Mouse (Mus musculus): ENCODE results near the gene Itga7. TPM values are rescaled to one million over a fixed set of nuclear protein-coding genes. Genes with fewer than 3 reads are reported as not detected.

Gene Itga7
- polyA plus RNA-seq (2015; fragmentation: Nextera tagmentation; extraction: Ambion mirVana): 7.9 and 12.4 TPM in 2 replicates

DNA sequence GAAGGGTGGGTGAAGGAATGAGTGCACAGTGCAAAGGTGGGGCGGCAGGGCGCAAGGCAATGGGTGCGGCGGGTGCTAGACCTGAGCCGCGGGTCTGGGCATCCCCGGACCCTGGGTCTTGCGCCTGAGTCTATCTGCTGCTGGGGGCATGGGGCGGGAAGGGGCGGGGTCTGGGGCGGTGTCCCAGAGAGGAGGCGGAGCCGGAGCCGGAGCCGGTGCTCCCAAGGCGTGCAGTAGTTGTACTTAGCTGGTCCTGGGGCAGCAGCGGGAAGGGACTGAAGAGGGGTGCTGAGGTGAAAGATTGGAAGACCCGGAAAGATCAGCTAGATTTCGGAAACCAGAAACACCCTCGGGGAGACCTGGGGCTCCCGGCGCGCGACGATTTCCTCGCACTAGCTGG, at the start of gene Itga7:
TSS of gene Itga7 (plus strand) at position 245 of the 400 bp plus-strand sequence.
- Histone ChIP-seq H3K9me3 (replicated peaks; ENCODE audit: control insufficient read depth, low read length) (no peaks in the 10 kb centered on the region), H3K27ac (ENCODE audit: low read length) (no peak within 1 kb of the TSS), H3K9ac (ENCODE audit: low read length) (peak within 1 kb of the TSS; percentile 49), H3K4me1 (ENCODE audit: control insufficient read depth, insufficient read depth, low read length) (no peaks in the 10 kb centered on the region; the same call in 1 of the 2 replicates), H3K36me3 (ENCODE audit: control insufficient read depth, insufficient read depth, low read length) (no peaks in the 10 kb centered on the region), H3K4me2 (ENCODE audit: low read depth, low read length) (peak within 1 kb of the TSS; percentile 73), H3K27me3 (ENCODE audit: control insufficient read depth, insufficient read depth, low read length) (peaks cover 48% of the 10 kb centered on the region), H3K4me3 (replicated peaks; ENCODE audit: low read length) (peak within 1 kb of the TSS; percentile 48)
- peak; percentile 72 for ATAC-seq (ENCODE audit: insufficient read depth, low FRiP score)
- WGBS: under 1% methylated on average over 26 of the region's 26 CpGs

DNA sequence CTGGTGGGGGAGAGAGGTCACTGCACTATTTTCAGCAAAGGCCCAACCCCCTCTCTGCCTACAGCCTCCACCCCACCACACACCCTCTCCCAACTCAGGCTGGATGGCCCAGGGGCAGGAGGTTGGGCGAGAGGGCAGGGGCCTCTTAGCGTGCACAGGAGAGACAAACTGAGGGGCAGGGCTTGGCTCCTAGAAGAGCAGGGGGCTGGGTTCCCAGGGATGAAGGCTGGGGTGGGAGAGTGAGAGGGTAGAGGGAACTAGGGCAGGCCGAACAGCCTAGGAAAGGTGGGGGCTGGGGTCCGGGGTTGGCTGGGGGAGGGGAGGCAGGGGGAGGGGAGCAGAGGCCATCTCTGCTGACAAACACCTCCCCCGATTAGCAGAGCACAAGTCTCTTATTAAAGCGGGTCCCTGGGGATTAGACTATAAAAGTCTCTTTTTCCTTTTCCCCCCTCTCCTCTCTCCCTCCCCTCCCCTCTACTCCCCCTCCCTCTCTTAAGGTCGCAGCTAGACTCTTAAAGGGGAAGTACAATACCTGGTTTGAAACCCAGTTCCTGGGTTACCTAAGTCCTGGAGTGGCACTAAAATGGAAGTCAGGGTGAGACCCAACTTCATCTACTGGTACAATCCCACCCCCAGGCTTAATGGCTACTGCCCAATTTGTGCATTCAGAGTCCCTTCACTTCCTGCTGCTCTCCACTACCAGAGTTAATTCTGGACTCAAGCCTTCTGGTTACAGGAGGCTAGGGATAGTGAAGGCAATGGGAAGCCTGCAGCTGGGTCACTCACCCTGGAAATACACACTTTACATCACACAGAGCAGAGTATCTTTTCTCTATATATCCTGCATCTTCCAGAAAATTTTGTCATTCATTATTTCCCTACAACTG, 44.4 kb upstream of the Itga7 start:
- Histone ChIP-seq H3K4me3 (replicated peaks; ENCODE audit: low read length) (peak overlapping the region; percentile 30), H3K4me1 (ENCODE audit: control insufficient read depth, insufficient read depth, low read length) (peaks cover 20% of the 10 kb centered on the region), H3K9me3 (replicated peaks; ENCODE audit: control insufficient read depth, low read length) (no peaks in the 10 kb centered on the region), H3K36me3 (ENCODE audit: control insufficient read depth, insufficient read depth, low read length) (no peaks in the 10 kb centered on the region), H3K9ac (ENCODE audit: low read length) (peak overlapping the region; percentile 56), H3K4me2 (ENCODE audit: low read depth, low read length) (peak overlapping the region; percentile 89), H3K27me3 (ENCODE audit: control insufficient read depth, insufficient read depth, low read length) (no peaks in the 10 kb centered on the region), H3K27ac (ENCODE audit: low read length) (peak overlapping the region; percentile 19)
- ATAC-seq (ENCODE audit: insufficient read depth, low FRiP score): peak; percentile 31; the same call in 1 of the 2 replicates
- under 1% methylated on average over 7 of the region's 7 CpGs for WGBS

DNA sequence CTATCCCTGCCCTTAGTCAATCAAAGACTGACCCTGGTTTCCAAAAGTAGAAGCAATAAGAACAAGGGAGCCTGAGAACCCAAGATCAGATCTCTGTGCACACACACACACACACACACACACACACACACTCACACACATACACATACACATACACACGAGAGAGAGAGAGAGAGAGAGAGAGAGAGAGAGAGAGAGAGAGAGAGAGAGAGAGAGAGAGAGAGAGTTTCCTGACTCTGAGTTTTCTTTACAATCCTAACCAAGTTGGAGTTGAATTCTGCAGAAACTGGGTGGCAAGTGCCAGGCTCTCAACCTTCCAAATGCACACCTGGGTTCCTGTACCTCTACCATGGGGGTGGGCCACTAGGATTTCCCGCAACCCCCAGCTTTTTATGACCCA, 43.8 kb upstream of the Itga7 start:
- H3K27me3 ChIP-seq (ENCODE audit: control insufficient read depth, insufficient read depth, low read length): no peaks in the 10 kb centered on the region
- WGBS: 27% methylated on average over 2 of the region's 2 CpGs
- H3K4me2 ChIP-seq (ENCODE audit: low read depth, low read length): peak overlapping the region; percentile 89
- peak overlapping the region; percentile 79; the same call in 1 of the 2 replicates for H3K9ac ChIP-seq (ENCODE audit: low read length)
- H3K4me3 ChIP-seq (replicated peaks; ENCODE audit: low read length): peak overlapping the region; percentile 77
- ATAC-seq (ENCODE audit: insufficient read depth, low FRiP score): no peak
- peaks cover 20% of the 10 kb centered on the region for H3K4me1 ChIP-seq (ENCODE audit: control insufficient read depth, insufficient read depth, low read length)
- H3K9me3 ChIP-seq (replicated peaks; ENCODE audit: control insufficient read depth, low read length): no peaks in the 10 kb centered on the region
- no peaks in the 10 kb centered on the region for H3K36me3 ChIP-seq (ENCODE audit: control insufficient read depth, insufficient read depth, low read length)
- H3K27ac ChIP-seq (ENCODE audit: low read length): no peak overlapping the region

DNA sequence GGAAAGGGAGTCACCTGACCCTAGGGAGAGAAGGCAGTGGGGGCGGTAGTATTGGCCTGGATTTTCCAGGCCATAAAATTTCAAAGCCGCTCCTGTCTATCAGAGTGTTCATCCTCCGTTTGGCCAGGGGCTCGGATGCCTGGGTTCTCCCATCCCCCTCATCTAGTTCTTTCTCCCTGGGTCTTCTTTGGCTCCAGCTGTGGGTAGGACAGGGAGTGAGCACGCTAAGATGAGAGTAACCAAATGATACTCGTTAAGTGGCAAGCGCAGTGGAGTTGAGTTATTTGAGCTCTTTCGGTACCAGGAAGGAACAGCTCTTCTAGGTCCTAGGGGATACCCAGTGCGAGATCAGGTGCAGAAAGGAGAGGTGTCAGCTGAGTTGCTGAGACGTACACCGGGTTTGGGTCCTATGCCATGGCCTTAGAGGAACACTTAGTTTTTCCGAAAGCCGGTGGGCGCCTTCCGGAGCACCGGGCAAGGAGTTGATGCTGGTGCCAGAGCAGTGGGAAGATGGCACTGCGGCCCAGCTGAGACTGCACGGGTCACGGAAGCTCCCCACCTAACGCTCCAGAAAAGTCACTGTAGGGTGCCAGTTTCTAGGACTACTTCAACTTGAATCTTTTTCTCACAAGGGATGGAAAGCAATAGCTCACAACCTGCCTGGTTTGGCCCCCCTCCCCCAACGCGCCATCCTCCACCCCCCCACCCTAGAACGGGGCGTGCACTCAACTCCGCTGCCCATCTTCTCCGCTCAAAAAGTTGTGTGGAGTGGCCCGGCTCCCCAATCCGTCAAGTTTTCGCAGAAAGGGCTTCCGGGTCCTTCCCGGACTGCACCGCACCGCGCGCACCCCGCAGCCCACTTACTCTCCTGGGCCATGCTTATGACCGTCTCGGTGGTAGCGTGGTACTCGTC, 43.0 kb upstream of the Itga7 start:
- no peaks in the 10 kb centered on the region for H3K27me3 ChIP-seq (ENCODE audit: control insufficient read depth, insufficient read depth, low read length)
- WGBS: under 1% methylated on average over 40 of the region's 40 CpGs
- ATAC-seq (ENCODE audit: insufficient read depth, low FRiP score): no peak
- H3K4me2 ChIP-seq (ENCODE audit: low read depth, low read length): peak overlapping the region; percentile 89
- peak overlapping the region; percentile 90 for H3K27ac ChIP-seq (ENCODE audit: low read length)
- H3K36me3 ChIP-seq (ENCODE audit: control insufficient read depth, insufficient read depth, low read length): no peaks in the 10 kb centered on the region
- H3K9ac ChIP-seq (ENCODE audit: low read length): peak overlapping the region; percentile 79
- H3K4me3 ChIP-seq (replicated peaks; ENCODE audit: low read length): peak overlapping the region; percentile 77
- peaks cover 20% of the 10 kb centered on the region for H3K4me1 ChIP-seq (ENCODE audit: control insufficient read depth, insufficient read depth, low read length)
- no peaks in the 10 kb centered on the region for H3K9me3 ChIP-seq (replicated peaks; ENCODE audit: control insufficient read depth, low read length)

DNA sequence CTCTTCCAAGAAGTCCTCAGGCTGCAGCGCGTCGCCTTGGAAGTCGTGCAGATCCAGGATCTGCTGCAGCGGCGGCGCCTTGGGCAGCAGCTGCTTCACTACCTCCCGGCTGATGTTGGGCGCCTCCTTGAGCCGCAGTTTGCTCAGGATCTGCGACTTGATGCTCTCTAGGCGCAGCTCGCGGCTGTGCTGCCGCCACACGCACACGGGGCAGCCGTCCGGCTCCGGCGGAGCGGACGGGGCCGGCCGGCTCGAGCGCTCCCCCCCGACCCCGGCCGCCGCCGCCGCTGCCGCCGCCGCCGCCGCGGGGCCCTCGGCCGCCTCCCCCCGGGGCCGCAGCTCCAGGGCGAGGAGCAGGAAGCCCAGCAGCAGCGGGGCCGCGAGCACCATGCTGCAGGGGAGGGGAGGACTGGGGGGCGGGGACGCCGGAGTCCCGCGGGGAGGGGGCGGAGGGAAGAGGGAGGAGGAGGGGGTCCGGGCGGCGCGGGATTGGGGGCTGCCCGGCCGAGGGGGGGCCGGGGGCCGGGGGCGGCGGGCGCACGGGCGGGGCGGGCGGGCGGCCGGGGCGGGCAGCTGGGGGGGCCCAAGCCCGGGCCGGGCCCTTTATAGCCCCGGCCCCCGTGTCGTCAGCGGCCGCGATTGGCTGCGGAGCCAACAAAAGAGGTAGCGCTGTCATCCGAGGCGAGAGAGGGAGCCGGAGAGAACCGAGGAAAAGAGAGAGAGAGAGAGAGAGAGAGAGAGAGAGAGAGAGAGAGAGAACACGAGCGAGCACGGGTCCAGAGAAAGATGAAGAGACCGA, 42.1 kb upstream of the Itga7 start, which contains the start of gene Gdf11:
TSS of gene Gdf11 (minus strand) at position 423 of the 799 bp plus-strand sequence.
- ATAC-seq (ENCODE audit: insufficient read depth, low FRiP score): peak; percentile 82
- Histone ChIP-seq H3K4me1 (ENCODE audit: control insufficient read depth, insufficient read depth, low read length) (peaks cover 25% of the 10 kb centered on the region), H3K9me3 (replicated peaks; ENCODE audit: control insufficient read depth, low read length) (no peaks in the 10 kb centered on the region), H3K4me2 (ENCODE audit: low read depth, low read length) (peak within 1 kb of the TSS; percentile 89), H3K9ac (ENCODE audit: low read length) (peak within 1 kb of the TSS; percentile 79), H3K27ac (ENCODE audit: low read length) (peak within 1 kb of the TSS; percentile 90), H3K27me3 (ENCODE audit: control insufficient read depth, insufficient read depth, low read length) (no peaks in the 10 kb centered on the region), H3K36me3 (ENCODE audit: control insufficient read depth, insufficient read depth, low read length) (no peaks in the 10 kb centered on the region), H3K4me3 (replicated peaks; ENCODE audit: low read length) (peak within 1 kb of the TSS; percentile 77)
- WGBS: under 1% methylated on average over 60 of the region's 89 CpGs

DNA sequence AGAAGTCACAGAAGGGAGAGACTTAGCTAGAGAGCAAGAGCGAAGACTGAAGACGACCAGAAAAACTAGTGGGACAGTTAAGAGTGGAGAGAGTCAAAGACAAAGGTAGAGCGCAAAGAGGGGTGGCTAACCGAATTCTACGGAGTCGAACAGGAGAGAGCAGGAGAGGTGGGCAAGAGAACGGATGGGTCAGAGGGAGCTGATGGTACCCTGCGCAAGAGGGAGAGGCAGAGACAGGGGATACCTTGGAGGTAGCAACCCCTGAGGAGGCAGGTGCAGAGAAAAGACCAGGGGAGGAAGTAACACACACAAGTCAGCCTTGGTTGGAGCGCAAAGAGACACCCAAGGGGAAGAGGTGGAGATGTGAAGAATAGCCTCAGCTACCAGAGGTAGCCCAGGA, 41.4 kb upstream of the Itga7 start:
- Histone ChIP-seq H3K4me1 (ENCODE audit: control insufficient read depth, insufficient read depth, low read length) (peaks cover 25% of the 10 kb centered on the region), H3K9me3 (replicated peaks; ENCODE audit: control insufficient read depth, low read length) (no peaks in the 10 kb centered on the region), H3K27ac (ENCODE audit: low read length) (peak overlapping the region; percentile 90), H3K36me3 (ENCODE audit: control insufficient read depth, insufficient read depth, low read length) (no peaks in the 10 kb centered on the region), H3K27me3 (ENCODE audit: control insufficient read depth, insufficient read depth, low read length) (0 out of 2 replicates have a peak, but pooled peaks cover 3% of the 10 kb centered on the region), H3K9ac (ENCODE audit: low read length) (peak overlapping the region; percentile 79), H3K4me3 (replicated peaks; ENCODE audit: low read length) (peak overlapping the region; percentile 77), H3K4me2 (ENCODE audit: low read depth, low read length) (peak overlapping the region; percentile 89)
- 3% methylated on average over 9 of the region's 9 CpGs for WGBS
- no peak for ATAC-seq (ENCODE audit: insufficient read depth, low FRiP score)

DNA sequence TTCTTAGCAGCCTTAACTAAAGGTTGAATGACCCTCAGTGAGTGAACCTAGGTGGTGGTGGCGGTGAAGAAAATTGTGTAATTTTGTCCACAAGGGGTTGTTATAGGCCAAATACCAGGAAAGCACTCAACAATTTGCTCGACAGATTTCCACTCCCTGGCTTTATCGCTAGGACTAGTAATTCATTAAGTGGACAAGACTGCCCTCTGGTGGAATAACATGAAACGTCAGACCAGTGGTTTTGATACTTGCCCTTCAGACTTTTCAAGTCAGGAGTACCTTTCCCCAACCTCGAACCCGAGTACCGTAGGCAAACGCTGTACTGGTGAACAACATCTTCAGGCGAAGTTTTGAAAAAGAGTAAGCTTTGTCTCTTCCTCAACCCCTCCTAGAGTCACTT, 38.2 kb upstream of the Itga7 start:
- Histone ChIP-seq H3K4me1 (ENCODE audit: control insufficient read depth, insufficient read depth, low read length) (peaks cover 9% of the 10 kb centered on the region), H3K27ac (ENCODE audit: low read length) (no peak overlapping the region), H3K9me3 (replicated peaks; ENCODE audit: control insufficient read depth, low read length) (no peaks in the 10 kb centered on the region), H3K4me3 (replicated peaks; ENCODE audit: low read length) (no peak overlapping the region; the same call in 1 of the 2 replicates), H3K9ac (ENCODE audit: low read length) (0 out of 2 replicates have a peak overlapping the region, but pooled peaks have one; percentile 36), H3K4me2 (ENCODE audit: low read depth, low read length) (peak overlapping the region; percentile 25), H3K36me3 (ENCODE audit: control insufficient read depth, insufficient read depth, low read length) (no peaks in the 10 kb centered on the region), H3K27me3 (ENCODE audit: control insufficient read depth, insufficient read depth, low read length) (0 out of 2 replicates have a peak, but pooled peaks cover 3% of the 10 kb centered on the region)
- no peak for ATAC-seq (ENCODE audit: insufficient read depth, low FRiP score)
- WGBS: under 1% methylated on average over 9 of the region's 9 CpGs
